Mouse (Mus musculus): Measurements from ENCODE around the gene Mbnl1. TPM values are rescaled to one million over a fixed set of nuclear protein-coding genes. Genes with fewer than 3 reads are reported as not detected.
"Not testable (repeated sequence)": the region's sequence is repeated elsewhere in the genome, so short reads cannot be mapped to it uniquely, and the experiment has no call there.

Gene Mbnl1
- polyA plus RNA-seq, 1 experiment from 2014 or later = 49.9 TPM

GRCm38 (mm10) chr3:60475055-60475454 is 2.4 kb downstream of the Mbnl1 start:
- H3K4me2 ChIP-seq = no peak overlapping the region
- no peak overlapping the region for H3K4me3 ChIP-seq
- no peak overlapping the region for H3K9ac ChIP-seq
- no peak for ATAC-seq (ENCODE audit: low FRiP score)
- no peaks in the 10 kb centered on the region for H3K27me3 ChIP-seq
- 94% methylated on average over 2 of the region's 2 CpGs for WGBS
- H3K4me1 ChIP-seq (replicated peaks) = no peaks in the 10 kb centered on the region
- no peak overlapping the region for H3K27ac ChIP-seq
- H3K9me3 ChIP-seq = no peaks in the 10 kb centered on the region
- H3K36me3 ChIP-seq = no peaks in the 10 kb centered on the region

GRCm38 (mm10) chr3:60476751-60477255 is 4.2 kb downstream of the Mbnl1 start:
- no peak overlapping the region for H3K4me3 ChIP-seq
- no peak overlapping the region for H3K27ac ChIP-seq
- no peaks in the 10 kb centered on the region for H3K9me3 ChIP-seq
- H3K4me1 ChIP-seq (replicated peaks) = no peaks in the 10 kb centered on the region
- no peaks in the 10 kb centered on the region for H3K27me3 ChIP-seq
- 96% methylated on average over 6 of the region's 6 CpGs for WGBS
- H3K9ac ChIP-seq = no peak overlapping the region
- no peak overlapping the region for H3K4me2 ChIP-seq
- ATAC-seq (ENCODE audit: low FRiP score) = no peak
- no peaks in the 10 kb centered on the region for H3K36me3 ChIP-seq

- no peaks in the 10 kb centered on the region for H3K9me3 ChIP-seq
- H3K36me3 ChIP-seq = no peaks in the 10 kb centered on the region
- no peaks in the 10 kb centered on the region for H3K27me3 ChIP-seq
- H3K4me2 ChIP-seq = no peak overlapping the region
- H3K9ac ChIP-seq = no peak overlapping the region
- no peak for ATAC-seq (ENCODE audit: low FRiP score)
- no peaks in the 10 kb centered on the region for H3K4me1 ChIP-seq (replicated peaks)
- 86% methylated on average over 2 of the region's 2 CpGs for WGBS
- H3K27ac ChIP-seq = no peak overlapping the region
- H3K4me3 ChIP-seq = no peak overlapping the region
Observed at GRCm38 (mm10) chr3:60478433-60478832, 5.8 kb downstream of the Mbnl1 start.

- Histone ChIP-seq H3K4me2 (no peak overlapping the region), H3K4me1 (replicated peaks) (no peaks in the 10 kb centered on the region), H3K9ac (no peak overlapping the region), H3K4me3 (no peak overlapping the region), H3K27ac (no peak overlapping the region), H3K9me3 (no peaks in the 10 kb centered on the region), H3K27me3 (no peaks in the 10 kb centered on the region), H3K36me3 (no peaks in the 10 kb centered on the region)
- no peak for ATAC-seq (ENCODE audit: low FRiP score)
- WGBS = 96% methylated on average over 2 of the region's 2 CpGs
Observed at GRCm38 (mm10) chr3:60480716-60481115, 8.1 kb downstream of the Mbnl1 start.

GRCm38 (mm10) chr3:60481740-60482399 is 9.2 kb downstream of the Mbnl1 start:
- ATAC-seq (ENCODE audit: low FRiP score) = no peak
- no peaks in the 10 kb centered on the region for H3K36me3 ChIP-seq
- WGBS = 95% methylated on average over 2 of the region's 2 CpGs
- H3K9ac ChIP-seq = no peak overlapping the region
- H3K27me3 ChIP-seq = no peaks in the 10 kb centered on the region
- H3K27ac ChIP-seq = no peak overlapping the region
- H3K4me2 ChIP-seq = no peak overlapping the region
- no peak overlapping the region for H3K4me3 ChIP-seq
- no peaks in the 10 kb centered on the region for H3K9me3 ChIP-seq
- no peaks in the 10 kb centered on the region for H3K4me1 ChIP-seq (replicated peaks)

GRCm38 (mm10) chr3:60483305-60483704 is 10.7 kb downstream of the Mbnl1 start:
- Histone ChIP-seq H3K27me3 (no peaks in the 10 kb centered on the region), H3K4me1 (replicated peaks) (no peaks in the 10 kb centered on the region), H3K9me3 (no peaks in the 10 kb centered on the region), H3K36me3 (no peaks in the 10 kb centered on the region), H3K27ac (no peak overlapping the region), H3K4me3 (no peak overlapping the region), H3K9ac (no peak overlapping the region), H3K4me2 (no peak overlapping the region)
- no peak for ATAC-seq (ENCODE audit: low FRiP score)

GRCm38 (mm10) chr3:60485987-60486712 is 13.5 kb downstream of the Mbnl1 start:
- no peaks in the 10 kb centered on the region for H3K4me1 ChIP-seq (replicated peaks)
- H3K36me3 ChIP-seq = no peaks in the 10 kb centered on the region
- H3K9me3 ChIP-seq = no peaks in the 10 kb centered on the region
- ATAC-seq (ENCODE audit: low FRiP score) = no peak
- H3K4me3 ChIP-seq = no peak overlapping the region
- no peak overlapping the region for H3K27ac ChIP-seq
- WGBS = 88% methylated on average over 4 of the region's 4 CpGs
- no peak overlapping the region for H3K4me2 ChIP-seq
- no peak overlapping the region for H3K9ac ChIP-seq
- no peaks in the 10 kb centered on the region for H3K27me3 ChIP-seq

- H3K9me3 ChIP-seq = no peaks in the 10 kb centered on the region
- no peaks in the 10 kb centered on the region for H3K27me3 ChIP-seq
- H3K4me2 ChIP-seq = no peak overlapping the region
- H3K36me3 ChIP-seq = no peaks in the 10 kb centered on the region
- no peak overlapping the region for H3K27ac ChIP-seq
- no peak overlapping the region for H3K9ac ChIP-seq
- no peak overlapping the region for H3K4me3 ChIP-seq
- ATAC-seq (ENCODE audit: low FRiP score) = no peak
- no peaks in the 10 kb centered on the region for H3K4me1 ChIP-seq (replicated peaks)
- WGBS = 88% methylated on average over 3 of the region's 3 CpGs
Observed at GRCm38 (mm10) chr3:60486713-60487170, 14.1 kb downstream of the Mbnl1 start.

GRCm38 (mm10) chr3:60489509-60489908 is 16.9 kb downstream of the Mbnl1 start:
- H3K4me2 ChIP-seq = no peak overlapping the region
- H3K9me3 ChIP-seq = no peaks in the 10 kb centered on the region
- no peak overlapping the region for H3K4me3 ChIP-seq
- ATAC-seq (ENCODE audit: low FRiP score) = no peak
- no peaks in the 10 kb centered on the region for H3K36me3 ChIP-seq
- no peak overlapping the region for H3K9ac ChIP-seq
- no peak overlapping the region for H3K27ac ChIP-seq
- H3K27me3 ChIP-seq = no peaks in the 10 kb centered on the region
- 95% methylated on average over 6 of the region's 6 CpGs for WGBS
- no peaks in the 10 kb centered on the region for H3K4me1 ChIP-seq (replicated peaks)

- H3K4me1 ChIP-seq (replicated peaks); H3K36me3 ChIP-seq; H3K9ac ChIP-seq; H3K27ac ChIP-seq; H3K4me3 ChIP-seq; H3K9me3 ChIP-seq; H3K27me3 ChIP-seq: not testable (repeated sequence)
- 66% methylated on average over 8 of the region's 16 CpGs for WGBS
- ATAC-seq (ENCODE audit: low FRiP score) = peak; percentile 73
- H3K4me2 ChIP-seq = 0 out of 2 replicates have a peak overlapping the region, but pooled peaks have one; percentile 10
Observed at GRCm38 (mm10) chr3:60494774-60495535, 22.3 kb downstream of the Mbnl1 start.

GRCm38 (mm10) chr3:60496197-60496596 is 23.6 kb downstream of the Mbnl1 start:
- H3K9ac ChIP-seq = no peak overlapping the region
- no peaks in the 10 kb centered on the region for H3K9me3 ChIP-seq
- H3K27ac ChIP-seq = no peak overlapping the region
- H3K36me3 ChIP-seq = no peaks in the 10 kb centered on the region
- no peaks in the 10 kb centered on the region for H3K27me3 ChIP-seq
- no peak overlapping the region for H3K4me2 ChIP-seq
- no peak for ATAC-seq (ENCODE audit: low FRiP score)
- peaks cover 14% of the 10 kb centered on the region for H3K4me1 ChIP-seq (replicated peaks)
- H3K4me3 ChIP-seq = no peak overlapping the region
- WGBS = 89% methylated on average over 5 of the region's 5 CpGs

- 94% methylated on average over 2 of the region's 2 CpGs for WGBS
- no peak for ATAC-seq (ENCODE audit: low FRiP score)
- H3K9me3 ChIP-seq = no peaks in the 10 kb centered on the region
Observed at GRCm38 (mm10) chr3:60498151-60498550, 25.5 kb downstream of the Mbnl1 start.

More at GRCm38 (mm10) chr3:60498151-60498550, 25.5 kb downstream of the Mbnl1 start:
- H3K27me3 ChIP-seq = no peaks in the 10 kb centered on the region
- no peak overlapping the region for H3K27ac ChIP-seq
- no peaks in the 10 kb centered on the region for H3K36me3 ChIP-seq
- no peak overlapping the region for H3K4me2 ChIP-seq
- no peak overlapping the region for H3K4me3 ChIP-seq
- H3K9ac ChIP-seq = no peak overlapping the region
- peaks cover 29% of the 10 kb centered on the region for H3K4me1 ChIP-seq (replicated peaks)
